Mouse (Mus musculus) intestine, postnatal 0 days (tissue): ENCODE results near the gene Tubgcp5. TPM values are rescaled to one million over a fixed set of nuclear protein-coding genes. Genes with fewer than 3 reads are reported as not detected.
"Not testable (repeated sequence)": the region's sequence is repeated elsewhere in the genome, so short reads cannot be mapped to it uniquely, and the experiment has no call there.

Source experiments
- ATAC-seq: fragments of 200-750 bp; cut with Nextera tagmentation; 2 replicates; pipeline ENCODE4 v1.8.0; 2017; ENCODE audit warnings: mild to moderate bottlenecking, moderate TSS enrichment, moderate library complexity
- H3K27ac ChIP-seq: fragments of 300-500 bp; sonication (generic); 2 replicates; pipeline ENCODE4 v1.5.1; 2014; ENCODE audit warnings: mild to moderate bottlenecking, low read depth, low read length, moderate library complexity
- H3K27me3 ChIP-seq: fragments of 300-500 bp; sonication (generic); replicated peaks from 2 replicates; pipeline ENCODE4 v1.6.1; 2014; ENCODE audit warnings: low read length, mixed read lengths; ENCODE audit not compliant: control insufficient read depth, insufficient read depth
- H3K36me3 ChIP-seq: fragments of 300-500 bp; sonication (generic); 2 replicates; pipeline ENCODE4 v1.6.1; 2014; ENCODE audit warnings: mild to moderate bottlenecking, moderate library complexity; ENCODE audit not compliant: control insufficient read depth, insufficient read depth
- H3K4me1 ChIP-seq: fragments of 300-500 bp; sonication (generic); replicated peaks from 2 replicates; pipeline ENCODE4 v1.6.1; 2014; ENCODE audit warnings: antibody characterized with exemption, low read length, mixed read lengths; ENCODE audit not compliant: control insufficient read depth, insufficient read depth
- H3K4me2 ChIP-seq: fragments of 300-500 bp; sonication (generic); replicated peaks from 2 replicates; pipeline ENCODE4 v1.6.1; 2014; ENCODE audit warnings: low read depth, mild to moderate bottlenecking, moderate library complexity
- H3K4me3 ChIP-seq: fragments of 300-500 bp; sonication (generic); 2 replicates; pipeline ENCODE4 v1.5.1; 2014; ENCODE audit warnings: low read depth, low read length
- H3K9ac ChIP-seq: fragments of 300-500 bp; sonication (generic); 2 replicates; pipeline ENCODE4 v1.6.1; 2014; ENCODE audit warnings: mild to moderate bottlenecking, low read depth, low read length
- H3K9me3 ChIP-seq: fragments of 300-500 bp; sonication (generic); 2 replicates; pipeline ENCODE4 v1.6.1; 2016; ENCODE audit warnings: mixed run types; ENCODE audit not compliant: control insufficient read depth
- CTCF ChIP-seq: sonication (generic); IDR thresholded peaks from 2 replicates; pipeline ENCODE4 v1.5.1; 2016; ENCODE audit warnings: low read depth, mild to moderate bottlenecking, control low read depth, antibody characterized with exemption, moderate library complexity
- WGBS: fragments of 180-500 bp; shearing (Covaris S2); extraction: QIAGEN DNeasy Blood & Tissue Kit; methylation state at CpG from one replicate; pipeline ENCODE4 v1.1.7; 2014; 5-methylcytosine and 5-hydroxymethylcytosine counted together
- polyA plus RNA-seq: library from polyadenylated mRNA; unstranded; fragments of >200 nt; fragmentation: Nextera tagmentation; extraction: Ambion mirVana; gene quantifications from 2 replicates; pipeline ENCODE4 v1.2.1, GENCODE M21; 2015

The Tubgcp5 gene
- polyA plus RNA-seq, 1 experiment from 2014 or later = 6.9 TPM

DNA sequence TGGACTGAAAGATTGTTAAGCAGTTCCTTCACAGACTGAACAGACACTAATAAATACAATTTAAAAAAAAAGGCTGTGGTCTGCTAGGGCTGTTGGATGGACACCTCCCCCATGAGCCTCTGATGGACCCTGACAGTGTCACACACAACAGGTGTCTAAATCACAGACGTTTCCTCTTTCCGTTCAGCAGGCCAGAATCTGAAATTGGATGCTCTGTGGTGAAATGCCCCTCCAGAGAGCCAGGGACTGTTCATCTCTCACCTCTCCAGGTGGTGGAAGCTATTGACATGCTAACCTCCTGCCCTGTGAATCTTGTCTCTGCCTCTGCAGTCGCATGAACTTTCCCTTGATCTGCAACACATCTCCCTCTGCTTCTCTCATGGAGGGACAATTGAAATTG lies 11.5 kb upstream of the Tubgcp5 start:
- Histone ChIP-seq H3K9me3 (no peaks in the 10 kb centered on the region), H3K4me1 (no peaks in the 10 kb centered on the region), H3K36me3 (no peaks in the 10 kb centered on the region), H3K9ac (no peak overlapping the region), H3K4me3 (no peak overlapping the region), H3K4me2 (no peak overlapping the region), H3K27ac (no peak overlapping the region), H3K27me3 (no peaks in the 10 kb centered on the region)
- no peak for TF ChIP-seq CTCF
- no peak for ATAC-seq
- WGBS = 56% methylated on average over 3 of the region's 3 CpGs

- H3K27ac ChIP-seq = no peak overlapping the region
- H3K4me1 ChIP-seq = no peaks in the 10 kb centered on the region
- H3K27me3 ChIP-seq = no peaks in the 10 kb centered on the region
- no peak overlapping the region for H3K4me2 ChIP-seq
- no peak overlapping the region for H3K4me3 ChIP-seq
- H3K9me3 ChIP-seq = no peaks in the 10 kb centered on the region
- no peak overlapping the region for H3K9ac ChIP-seq
- H3K36me3 ChIP-seq = no peaks in the 10 kb centered on the region
- ATAC-seq = no peak
- 69% methylated on average over 3 of the region's 3 CpGs for WGBS
- TF ChIP-seq CTCF = no peak
Observed at GRCm38 (mm10) chr7:55784580-55784979, 9.4 kb upstream of the Tubgcp5 start.

DNA sequence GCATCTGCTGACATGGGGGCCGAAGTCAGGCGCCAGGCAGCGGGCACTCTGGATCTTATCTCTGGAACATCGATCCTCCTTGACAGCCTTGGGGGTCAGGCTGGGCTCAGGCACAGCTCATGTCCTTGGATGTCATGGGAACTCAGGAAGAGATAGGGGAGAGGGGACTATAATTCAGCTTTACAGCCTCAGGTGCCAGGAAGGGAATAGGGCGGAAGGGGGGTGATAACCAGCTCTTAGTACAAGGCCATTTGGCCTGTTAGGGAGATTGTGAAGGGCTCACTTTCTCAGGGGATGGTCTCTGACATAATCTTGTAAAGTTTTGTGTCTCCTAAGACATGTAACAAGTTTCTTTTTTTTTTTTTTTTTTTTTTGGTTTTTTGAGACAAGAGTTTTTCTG lies 3.4 kb upstream of the Tubgcp5 start:
- not testable (repeated sequence) for H3K4me2 ChIP-seq, H3K27me3 ChIP-seq, H3K9ac ChIP-seq, H3K27ac ChIP-seq, H3K9me3 ChIP-seq, H3K36me3 ChIP-seq, ATAC-seq, H3K4me1 ChIP-seq, H3K4me3 ChIP-seq
- WGBS = 25% methylated on average over 5 of the region's 5 CpGs

DNA sequence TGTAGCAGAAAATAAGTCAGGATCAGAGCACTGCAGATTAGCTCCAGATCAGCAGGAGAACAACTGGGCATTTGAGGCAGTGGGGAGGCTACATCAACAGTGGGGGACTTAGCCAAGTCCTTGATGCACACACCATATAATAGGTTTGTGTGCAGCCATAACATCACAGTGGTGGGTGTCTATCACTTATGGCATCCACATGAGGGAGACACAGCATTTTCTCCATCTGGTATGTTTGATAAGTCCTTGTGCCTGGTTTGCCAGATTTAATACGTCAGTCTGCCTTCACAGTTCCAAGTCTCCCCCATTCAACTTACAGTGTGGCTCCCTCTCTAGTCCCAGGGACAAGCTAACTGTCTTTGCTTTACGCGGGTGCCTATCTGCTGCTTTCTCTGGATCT lies 1.7 kb upstream of the Tubgcp5 start:
- no peak overlapping the region for H3K4me2 ChIP-seq
- no peak overlapping the region for H3K27ac ChIP-seq
- whole genome bisulfite sequencing = 83% methylated on average over 3 of the region's 3 CpGs
- H3K4me3 ChIP-seq = no peak overlapping the region
- H3K9ac ChIP-seq = no peak overlapping the region
- peaks cover 13% of the 10 kb centered on the region for H3K36me3 ChIP-seq
- H3K27me3 ChIP-seq = no peaks in the 10 kb centered on the region
- no peak for ATAC-seq
- H3K9me3 ChIP-seq = no peaks in the 10 kb centered on the region
- no peaks in the 10 kb centered on the region for H3K4me1 ChIP-seq
- no peak for TF ChIP-seq CTCF

- H3K4me2 ChIP-seq = peak overlapping the region; percentile 81
- no peaks in the 10 kb centered on the region for H3K9me3 ChIP-seq
- peak overlapping the region; percentile 92 for H3K9ac ChIP-seq
- WGBS = 38% methylated on average over 13 of the region's 13 CpGs
- H3K4me1 ChIP-seq = no peaks in the 10 kb centered on the region
- H3K36me3 ChIP-seq = peaks cover 22% of the 10 kb centered on the region
- peak overlapping the region; percentile 73; the same call in 1 of the 2 replicates for H3K27ac ChIP-seq
- H3K27me3 ChIP-seq = no peaks in the 10 kb centered on the region
- H3K4me3 ChIP-seq = peak overlapping the region; percentile 79
- no peak for TF ChIP-seq CTCF
- peak; percentile 8; the same call in 1 of the 2 replicates for ATAC-seq
Observed at GRCm38 (mm10) chr7:55793236-55793951, 560 bp upstream of the Tubgcp5 start.

GRCm38 (mm10) chr7:55799981-55800380 lies 6.0 kb downstream of the Tubgcp5 start:
- H3K27me3 ChIP-seq = no peaks in the 10 kb centered on the region
- H3K9me3 ChIP-seq = no peaks in the 10 kb centered on the region
- H3K27ac ChIP-seq = no peak overlapping the region
- no peak overlapping the region for H3K4me3 ChIP-seq
- ATAC-seq = no peak
- no peak for TF ChIP-seq CTCF
- H3K4me1 ChIP-seq = no peaks in the 10 kb centered on the region
- no peak overlapping the region for H3K9ac ChIP-seq
- 86% methylated on average over 3 of the region's 3 CpGs for WGBS
- H3K36me3 ChIP-seq = peaks cover 58% of the 10 kb centered on the region
- no peak overlapping the region for H3K4me2 ChIP-seq
